Mouse (Mus musculus): ENCODE results near the gene Wdr59.

DNA sequence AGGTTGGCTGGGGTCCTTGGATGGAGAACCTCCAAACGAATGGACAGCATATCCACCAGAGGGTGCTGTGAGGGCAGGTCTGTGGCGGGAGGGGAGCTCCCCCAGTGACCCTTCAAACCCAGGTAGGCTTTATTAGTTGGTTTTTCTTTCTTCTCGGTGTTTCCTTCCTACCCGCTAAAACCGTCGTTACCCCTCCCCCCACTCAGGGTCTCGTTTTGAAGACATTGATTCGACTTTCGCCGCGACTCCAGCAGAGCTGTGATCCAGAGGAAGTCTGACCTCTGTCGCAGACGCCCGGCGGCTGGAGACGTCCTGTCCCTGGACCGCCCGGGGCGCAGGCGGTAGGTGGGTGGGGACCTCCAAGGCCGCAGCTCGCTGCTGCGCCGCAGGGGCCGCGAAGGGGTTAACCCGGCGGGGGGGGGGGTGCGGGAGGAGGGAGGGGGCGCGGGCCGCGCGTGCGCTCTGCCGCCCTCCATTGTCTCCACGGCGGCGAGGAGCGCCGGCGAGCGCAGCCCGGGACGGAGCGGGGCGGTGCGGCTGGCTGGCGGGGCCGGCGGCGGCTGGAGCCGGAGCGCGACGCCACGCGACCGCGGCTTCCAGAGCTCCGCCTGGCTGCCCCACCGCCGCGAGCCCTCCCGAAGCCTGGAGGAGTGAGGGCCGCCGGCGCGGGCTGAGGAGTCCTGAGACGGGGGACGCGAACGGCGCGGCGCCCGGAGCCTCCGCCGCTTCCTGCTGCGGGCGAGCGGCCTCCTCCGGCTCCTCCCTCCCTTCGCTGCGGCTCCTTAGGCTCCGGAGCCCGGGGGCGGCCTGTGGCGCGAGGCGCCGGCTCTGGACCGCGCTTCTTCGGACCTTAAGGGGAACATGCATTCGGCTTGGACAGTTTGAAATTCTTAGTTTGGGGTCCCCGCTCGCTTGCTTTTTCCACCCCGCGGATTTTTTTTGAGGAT lies 14.4 kb upstream of the Wdr59 start, which contains the start of gene Znrf1:
- peak; percentile 65 for TF ChIP-seq CTCF (IDR thresholded peaks at IDR 0.05; ENCODE audit: low read depth, low read length)
- 0 out of 2 replicates have a peak, but pooled peaks have one; percentile 31 for TF ChIP-seq POLR2A (IDR thresholded peaks at IDR 0.05; ENCODE audit: extremely low read depth, insufficient read depth, low read length)

All from liver, adult 2 months (tissue).